Mouse (Mus musculus): ENCODE results near the gene Prkn. TPM values are rescaled to one million over a fixed set of nuclear protein-coding genes. Genes with fewer than 3 reads are reported as not detected.

Gene Prkn
- total RNA-seq, 2 experiments from 2014 or later = 8.7 to 9.2 TPM

DNA sequence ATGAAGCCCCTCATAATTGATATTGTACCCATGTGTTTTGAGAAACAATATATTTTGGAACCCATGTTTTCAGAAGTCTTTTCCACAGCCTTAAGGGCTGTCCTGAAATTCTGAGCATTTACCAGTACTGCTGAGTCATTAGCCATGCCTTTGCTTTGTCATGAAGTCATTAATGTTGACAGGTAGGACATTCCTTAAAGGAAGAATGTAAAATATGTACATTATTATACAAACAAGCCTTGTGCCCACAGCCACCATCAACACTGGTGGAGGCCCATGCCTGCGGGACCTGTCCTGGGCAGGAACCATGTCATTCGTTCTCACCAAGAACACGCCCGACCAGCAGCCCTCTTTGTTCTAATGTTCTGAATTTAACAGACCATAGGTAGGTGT is 513.4 kb downstream of the Prkn start:
- intact Hi-C loops (cut with DNase I) = no loop called here
- DNase-seq (ENCODE audit: low spot score) = no peak

DNA sequence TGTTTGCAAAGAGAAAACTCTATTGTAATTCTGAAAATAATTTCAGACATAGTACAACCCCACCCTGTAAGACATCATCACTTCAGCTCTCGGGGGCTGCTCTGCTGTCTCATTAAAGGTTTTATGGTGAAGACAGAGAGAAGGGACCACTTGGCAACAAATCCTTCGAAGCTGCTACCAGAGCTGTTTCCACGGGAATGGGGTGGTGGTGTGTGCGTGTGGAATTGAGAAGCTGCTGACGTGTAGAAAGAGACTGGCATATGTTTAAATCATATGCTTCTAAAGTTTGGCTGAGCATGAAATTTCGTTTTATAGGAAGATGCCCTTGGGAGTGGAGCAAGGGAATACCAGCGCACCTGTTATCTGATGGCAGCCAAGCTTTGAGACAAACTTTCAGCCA is 514.2 kb downstream of the Prkn start:
- intact Hi-C loops (cut with DNase I) = no loop called here
- no peak for DNase-seq (ENCODE audit: low spot score)

DNA sequence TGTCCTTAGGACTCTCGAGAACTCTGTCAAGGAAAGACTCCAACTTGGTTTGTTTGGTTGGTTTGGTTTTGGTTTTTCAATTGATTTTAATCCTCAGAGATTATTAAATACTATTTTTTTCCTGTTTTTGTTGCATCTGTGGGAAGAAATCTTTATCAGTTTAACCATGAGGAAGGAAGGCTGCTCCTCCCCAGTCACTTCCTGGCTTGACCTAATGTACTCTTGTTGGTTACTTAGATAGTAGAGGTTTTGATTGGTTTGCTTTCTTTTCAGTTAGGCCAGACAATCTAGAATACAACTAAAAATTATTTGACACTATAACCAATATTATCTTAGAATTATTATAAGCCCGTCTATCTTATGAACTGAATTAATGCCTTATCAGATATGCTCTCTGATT is 535.3 kb downstream of the Prkn start:
- intact Hi-C loops (cut with DNase I) = no loop called here
- DNase-seq (ENCODE audit: low spot score) = no peak

DNA sequence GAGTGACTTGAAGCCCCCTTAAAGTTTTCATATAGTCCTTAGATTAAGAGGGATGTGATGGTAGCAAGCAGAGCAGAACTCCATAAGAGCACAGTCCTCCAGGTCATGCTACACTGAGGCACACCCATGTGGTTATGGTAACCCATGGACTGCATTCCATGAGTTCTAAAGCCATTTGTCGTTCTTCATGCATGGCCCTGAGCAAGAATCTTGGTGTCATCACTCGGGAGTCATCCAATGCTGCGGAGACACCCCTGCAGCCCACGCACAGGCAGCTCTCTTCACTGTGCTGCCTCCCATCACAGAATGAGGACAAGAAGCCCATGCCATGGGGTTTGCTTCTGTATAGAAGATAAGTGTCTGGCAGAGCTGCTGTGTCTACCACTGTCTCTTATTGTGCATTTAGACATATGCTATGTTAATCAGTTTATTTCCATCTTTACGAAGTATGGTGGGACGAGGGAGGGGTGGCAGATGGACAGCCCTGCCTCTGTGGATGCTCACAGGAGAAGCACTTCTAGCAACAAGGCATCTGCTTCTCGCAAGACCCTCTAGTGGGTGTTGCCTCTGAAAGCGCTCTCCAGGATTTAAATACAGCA is 543.3 kb downstream of the Prkn start:
- DNase-seq (ENCODE audit: low spot score) = no peak
- intact Hi-C loops (cut with DNase I) = no loop called here

DNA sequence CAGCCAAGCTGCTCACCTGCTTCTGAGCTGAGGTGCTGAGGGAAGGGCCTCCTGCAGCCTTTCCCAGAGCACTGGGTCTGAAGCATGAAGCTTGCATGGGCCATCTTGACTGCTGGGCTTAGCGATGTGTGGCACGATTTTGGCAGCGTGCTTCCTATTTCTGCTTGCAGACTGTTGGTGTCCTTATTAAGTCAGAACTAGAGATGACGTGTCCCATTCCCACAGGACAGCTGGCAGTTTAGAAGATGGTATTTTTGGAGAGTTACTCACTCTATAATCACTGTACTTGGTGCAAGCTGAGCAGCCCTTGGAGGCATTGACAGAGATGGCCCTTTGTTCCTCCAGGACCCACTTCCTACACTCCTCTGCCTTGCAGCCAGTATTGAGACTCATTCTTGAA is 545.1 kb downstream of the Prkn start:
- DNase-seq (ENCODE audit: low spot score) = no peak
- intact Hi-C loops (cut with DNase I) = no loop called here

DNA sequence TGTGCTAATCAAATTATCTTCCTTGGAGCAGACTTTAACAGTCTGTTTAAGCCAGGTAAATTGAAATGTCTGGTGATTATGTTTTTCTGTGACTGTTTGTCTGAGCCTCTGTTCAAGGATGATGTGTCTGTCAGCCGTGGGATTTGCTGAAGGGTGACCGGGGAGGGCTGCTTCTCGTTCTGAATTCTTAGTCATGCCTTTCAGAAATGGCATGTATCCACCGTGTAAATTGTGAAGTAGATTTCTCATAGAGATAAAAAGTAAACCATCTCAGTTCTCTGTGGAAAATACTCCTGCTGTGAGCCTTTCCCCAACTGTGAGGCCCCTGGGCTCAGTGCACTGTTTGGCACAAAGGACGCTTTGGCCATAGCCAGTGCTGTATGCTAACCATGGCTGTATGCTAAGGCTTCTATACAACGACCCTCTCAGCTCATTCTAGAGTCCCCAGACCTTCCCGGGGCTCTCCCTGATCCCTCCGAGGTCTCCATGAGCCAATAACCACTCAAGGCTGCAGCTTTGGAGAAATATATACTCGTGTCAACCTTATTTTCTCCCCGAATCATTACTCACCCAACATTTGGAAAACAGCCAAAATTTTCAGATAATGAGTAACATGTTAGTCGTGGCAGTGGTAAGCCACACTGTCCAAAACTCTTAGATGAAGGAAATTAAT is 552.6 kb downstream of the Prkn start:
- intact Hi-C loops (cut with DNase I) = no loop called here
- DNase-seq (ENCODE audit: low spot score) = no peak

DNA sequence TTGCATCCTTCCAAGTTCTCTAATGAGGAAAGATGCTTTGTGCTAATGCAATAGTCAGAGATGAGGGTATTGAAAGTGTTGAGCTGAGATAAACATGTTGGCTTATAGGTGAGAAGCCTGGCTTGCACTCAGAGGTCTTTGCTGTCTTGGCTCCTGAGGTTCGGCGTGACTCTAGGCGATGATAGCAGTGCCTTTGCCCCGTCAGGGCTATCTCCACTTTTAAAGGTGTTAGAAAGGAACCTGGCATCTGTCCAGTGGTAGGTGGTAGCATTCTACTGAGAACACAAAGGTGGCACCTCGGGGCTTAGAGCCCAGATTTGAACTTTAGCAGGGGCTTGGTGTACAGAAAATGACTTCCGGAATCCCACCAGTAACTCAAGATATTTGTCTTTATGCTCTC is 554.4 kb downstream of the Prkn start:
- DNase-seq (ENCODE audit: low spot score) = no peak
- intact Hi-C loops (cut with DNase I) = no loop called here

DNA sequence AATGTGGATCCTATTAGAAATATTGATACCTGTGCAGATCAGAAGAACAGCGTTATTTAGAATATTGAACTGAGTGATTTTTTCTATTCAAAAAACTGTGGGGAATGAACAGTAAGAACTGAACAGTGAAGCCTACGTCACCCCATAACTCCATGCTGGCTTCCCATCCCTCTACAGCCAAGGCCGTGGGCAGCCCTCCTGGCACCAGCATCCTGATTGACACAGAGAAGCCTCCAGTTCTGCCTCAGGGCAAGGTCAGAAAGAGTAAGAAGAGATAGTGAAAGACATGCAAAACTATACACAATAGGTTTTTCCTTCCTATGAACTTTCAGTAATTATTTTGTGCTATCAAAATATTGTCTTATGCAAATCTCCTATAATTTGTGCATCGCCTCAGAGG is 557.5 kb downstream of the Prkn start:
- no peak for DNase-seq (ENCODE audit: low spot score)
- intact Hi-C loops (cut with DNase I) = no loop called here

DNA sequence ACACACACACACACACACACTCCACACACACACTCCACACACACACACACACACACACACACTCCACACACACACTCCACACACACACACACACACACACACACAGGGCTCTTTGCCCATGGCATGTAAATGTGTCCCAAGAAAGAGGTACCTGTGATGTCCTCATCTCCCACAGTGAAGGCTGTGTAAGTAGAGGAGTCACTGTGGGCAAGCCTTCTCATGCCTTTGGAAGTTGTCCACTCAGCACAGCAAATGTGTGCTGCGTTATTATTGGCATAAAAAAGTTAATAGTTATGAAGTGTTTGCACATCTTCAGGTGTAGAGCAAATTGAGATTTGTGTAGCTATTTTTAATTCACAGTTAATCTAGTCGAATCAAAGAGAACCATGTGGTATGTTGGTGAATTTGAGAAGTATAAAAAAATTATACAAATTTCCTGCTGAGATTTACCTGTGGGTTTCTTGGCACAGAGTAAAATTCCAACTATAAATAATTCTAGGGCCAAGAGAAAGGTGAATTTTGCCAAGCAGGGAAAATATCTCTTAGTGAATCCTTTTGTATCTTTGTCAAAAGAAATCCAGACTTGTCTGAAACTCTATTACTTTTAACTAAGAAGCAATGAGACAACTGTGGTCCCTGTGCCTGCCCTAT is 562.2 kb downstream of the Prkn start:
- no peak for DNase-seq (ENCODE audit: low spot score)
- intact Hi-C loops (cut with DNase I) = no loop called here

DNA sequence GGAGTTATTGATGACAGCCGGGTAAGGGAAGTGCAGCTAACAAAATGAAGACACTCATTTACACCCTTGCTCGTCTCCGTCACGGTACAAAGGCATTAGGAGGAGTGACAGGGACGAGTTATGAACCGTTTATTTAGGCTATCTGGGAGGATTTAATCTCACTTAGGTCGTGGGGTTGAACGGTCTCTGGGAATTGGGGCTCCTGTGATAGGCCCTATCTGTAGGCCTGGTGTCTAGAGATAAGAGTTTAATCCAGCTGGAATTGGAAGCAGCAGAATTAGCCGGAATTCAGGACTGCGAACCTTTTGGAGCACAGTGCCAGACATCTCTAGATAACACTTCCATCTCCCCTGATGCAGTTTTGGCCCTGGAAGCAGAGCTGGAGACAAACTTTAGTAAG is 571.2 kb downstream of the Prkn start:
- DNase-seq (ENCODE audit: low spot score) = no peak
- intact Hi-C loops (cut with DNase I) = no loop called here

DNA sequence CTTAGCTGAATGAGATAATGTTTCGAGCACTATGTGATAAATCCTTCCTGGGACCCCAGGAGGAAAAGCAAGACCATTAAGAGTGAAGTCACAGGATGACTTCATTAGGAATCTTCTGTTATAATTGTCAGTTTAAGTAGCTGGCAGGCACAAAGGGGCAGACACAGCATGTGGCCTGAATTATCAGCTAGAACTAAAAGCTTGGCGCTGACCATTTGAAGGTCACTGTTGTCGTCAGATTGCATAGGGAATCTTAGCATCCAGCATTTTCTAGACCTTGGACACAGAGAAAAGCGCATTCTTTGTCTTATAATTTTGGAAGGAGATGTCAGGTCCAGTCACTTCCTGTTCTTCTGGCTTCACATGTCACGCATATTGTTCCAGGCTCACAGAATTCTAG is 573.5 kb downstream of the Prkn start:
- intact Hi-C loops (cut with DNase I) = no loop called here
- DNase-seq (ENCODE audit: low spot score) = no peak

DNA sequence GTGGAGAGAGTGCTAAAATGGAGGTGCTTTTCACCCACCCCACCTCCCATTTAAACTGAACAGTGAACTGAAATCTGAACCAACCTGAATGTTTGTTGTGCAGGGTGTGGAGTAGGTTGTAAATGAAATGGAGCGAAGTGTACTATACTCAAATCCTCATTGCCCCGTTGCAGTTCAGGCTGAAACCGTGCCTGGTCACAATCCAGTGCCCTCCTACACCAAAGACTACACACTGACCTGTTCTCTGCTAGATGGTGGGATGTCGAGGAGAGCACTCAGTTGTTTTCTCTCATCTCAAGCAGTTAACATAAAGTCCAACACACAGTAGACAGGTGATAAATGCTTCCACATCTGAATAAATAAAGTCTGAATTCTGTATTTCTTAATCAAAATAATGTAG is 574.1 kb downstream of the Prkn start:
- DNase-seq (ENCODE audit: low spot score) = no peak
- intact Hi-C loops (cut with DNase I) = no loop called here

DNA sequence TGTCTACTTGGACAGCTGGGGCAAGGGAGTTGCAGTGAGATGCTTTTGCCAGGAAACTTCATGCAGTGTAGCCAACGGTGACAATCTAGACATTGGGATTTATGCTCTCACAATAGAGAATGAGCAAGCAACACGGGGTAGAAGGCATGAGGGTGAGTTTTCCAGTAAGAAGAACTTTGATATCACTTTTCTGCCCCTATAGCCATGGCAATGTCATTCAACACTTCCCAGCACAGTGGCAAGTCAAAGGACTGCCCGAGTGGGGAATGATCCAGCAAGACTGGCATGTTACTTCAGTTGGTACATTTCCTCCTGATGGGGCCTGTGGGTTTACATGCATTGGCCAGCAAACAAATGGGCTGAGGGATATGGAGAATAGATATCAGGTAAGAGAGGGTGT is 577.0 kb downstream of the Prkn start:
- intact Hi-C loops (cut with DNase I) = no loop called here

DNA sequence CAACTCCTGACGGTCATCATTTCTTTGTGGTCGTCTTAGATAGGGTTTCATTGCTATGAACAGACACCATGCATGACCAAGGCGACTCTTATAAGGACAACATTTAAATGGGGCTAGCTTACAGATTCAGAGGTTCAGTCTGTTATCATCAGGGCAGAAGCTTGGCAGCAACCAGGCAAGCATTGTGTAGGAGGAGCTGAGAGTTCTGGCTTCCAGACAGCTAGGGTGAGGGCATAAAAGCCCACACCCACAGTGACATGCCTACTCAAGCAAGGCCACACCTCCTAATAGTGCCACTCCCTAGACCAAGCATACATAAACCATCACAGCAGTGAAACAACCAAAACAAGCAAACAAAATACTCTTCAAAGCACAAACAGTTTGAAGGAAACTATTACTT is 579.3 kb downstream of the Prkn start:
- intact Hi-C loops (cut with DNase I) = no loop called here
- no peak for DNase-seq (ENCODE audit: low spot score)

More for the DNA sequence above, 577.0 kb downstream of the Prkn start:
- no peak for DNase-seq (ENCODE audit: low spot score)

DNA sequence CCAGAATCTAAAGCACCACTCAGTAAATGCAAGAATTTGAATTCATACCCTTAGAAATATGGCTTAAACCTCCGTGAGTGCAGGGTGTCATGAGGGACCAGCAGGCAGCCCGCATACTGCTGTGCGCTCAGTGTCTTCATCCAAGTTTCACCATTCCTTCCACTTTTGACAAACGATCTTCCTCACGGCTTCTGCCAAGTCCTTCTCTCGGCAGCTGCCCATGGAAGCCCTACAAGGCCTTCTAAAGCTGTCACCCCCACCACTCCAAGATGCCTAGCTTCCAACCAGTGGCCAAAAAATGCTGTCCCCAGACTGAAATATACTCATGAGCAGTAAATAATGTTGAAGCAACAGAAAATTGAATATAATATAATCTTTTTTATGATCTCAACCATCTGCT is 580.7 kb downstream of the Prkn start:
- no peak for DNase-seq (ENCODE audit: low spot score)
- intact Hi-C loops (cut with DNase I) = no loop called here

DNA sequence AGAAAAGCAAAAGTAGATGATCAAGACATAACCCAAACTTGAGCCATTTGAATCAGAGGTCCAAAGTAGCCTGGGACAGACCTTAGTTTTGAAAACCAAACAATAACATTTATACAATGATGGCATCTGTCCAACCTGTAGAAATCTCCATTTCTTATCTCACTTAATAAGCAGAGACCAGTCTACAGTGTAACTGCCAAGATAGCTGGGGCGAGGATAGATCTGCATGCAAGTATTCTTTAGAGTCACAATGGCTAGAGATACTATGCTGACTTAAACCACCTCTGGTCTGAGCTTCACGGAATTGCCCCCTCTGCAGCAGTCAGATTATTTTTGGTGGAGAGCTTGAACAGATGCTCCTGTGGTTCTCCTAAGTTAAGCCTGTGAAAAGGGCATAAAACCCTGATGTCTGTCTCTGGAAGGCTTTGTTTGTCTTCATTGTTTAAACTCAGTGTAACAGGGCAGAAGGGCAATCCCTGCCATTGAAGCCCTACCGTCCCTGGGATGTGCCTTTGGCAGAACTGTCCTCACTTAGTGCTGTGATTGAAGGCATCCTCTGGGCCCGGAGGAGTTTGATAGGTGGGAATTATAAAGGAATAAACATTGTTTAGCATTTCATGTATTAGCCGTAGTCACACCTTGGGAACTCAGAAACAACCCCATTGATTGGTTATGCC is 581.2 kb downstream of the Prkn start:
- no peak for DNase-seq (ENCODE audit: low spot score)
- intact Hi-C loops (cut with DNase I) = no loop called here

DNA sequence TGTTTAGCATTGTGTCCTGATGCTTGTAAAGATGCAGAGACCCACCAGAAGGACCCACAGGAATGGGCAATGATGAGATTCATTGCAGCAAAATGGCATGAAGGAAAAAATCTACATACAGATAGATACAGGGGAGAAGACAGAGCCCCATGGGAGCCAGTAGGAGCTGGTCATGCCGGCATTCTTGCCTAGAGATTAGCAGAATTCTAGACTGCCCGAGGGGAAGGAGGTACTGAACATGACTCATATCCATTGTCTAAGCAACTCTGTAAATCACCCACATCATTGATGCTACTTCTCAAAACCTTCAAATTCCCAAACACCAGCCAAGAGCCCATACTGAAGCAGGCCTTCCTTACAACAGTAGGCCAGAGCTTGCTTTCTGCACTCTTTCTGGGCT is 591.1 kb downstream of the Prkn start:
- DNase-seq (ENCODE audit: low spot score) = no peak
- intact Hi-C loops (cut with DNase I) = no loop called here

DNA sequence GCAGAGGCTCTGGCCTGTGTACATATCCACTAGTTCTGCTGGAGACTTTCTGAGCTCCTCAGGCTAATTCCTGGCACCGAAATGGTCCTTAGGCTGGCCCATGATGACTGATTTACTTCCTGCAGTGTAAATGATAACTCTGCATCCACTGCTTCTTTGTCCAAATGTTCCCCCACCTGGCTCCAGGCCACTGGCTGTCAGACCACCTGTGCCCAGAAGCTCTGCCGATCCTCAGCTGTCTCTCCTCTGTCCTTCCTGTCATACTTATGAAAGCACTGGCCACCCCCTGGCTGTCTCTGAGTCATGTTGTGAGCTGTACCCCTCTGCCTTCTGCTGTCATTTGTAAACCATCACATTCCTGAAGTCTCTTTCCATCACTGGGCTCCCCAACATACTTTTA is 592.4 kb downstream of the Prkn start:
- intact Hi-C loops (cut with DNase I) = no loop called here
- no peak for DNase-seq (ENCODE audit: low spot score)

DNA sequence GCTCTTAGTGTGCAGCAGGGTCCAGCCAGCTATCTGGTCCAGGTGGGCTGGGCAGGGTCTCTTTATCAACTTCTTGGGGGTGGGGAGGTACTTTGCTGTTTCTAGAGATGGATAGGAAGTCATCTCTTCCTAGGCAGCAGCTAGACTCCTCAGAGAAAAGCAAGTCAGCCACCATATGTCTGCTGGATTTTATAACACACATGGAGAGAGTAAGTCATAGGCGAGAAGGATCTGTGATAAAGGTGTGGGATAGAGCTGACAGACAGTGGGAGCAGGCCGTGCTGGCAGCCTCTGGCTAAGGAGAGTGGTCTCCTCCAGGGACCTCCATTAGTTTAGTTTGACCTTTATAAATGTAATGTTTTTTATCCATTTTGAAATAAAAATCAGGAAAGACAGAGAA is 622.5 kb downstream of the Prkn start:
- DNase-seq (ENCODE audit: low spot score) = no peak
- intact Hi-C loops (cut with DNase I) = no loop called here

DNA sequence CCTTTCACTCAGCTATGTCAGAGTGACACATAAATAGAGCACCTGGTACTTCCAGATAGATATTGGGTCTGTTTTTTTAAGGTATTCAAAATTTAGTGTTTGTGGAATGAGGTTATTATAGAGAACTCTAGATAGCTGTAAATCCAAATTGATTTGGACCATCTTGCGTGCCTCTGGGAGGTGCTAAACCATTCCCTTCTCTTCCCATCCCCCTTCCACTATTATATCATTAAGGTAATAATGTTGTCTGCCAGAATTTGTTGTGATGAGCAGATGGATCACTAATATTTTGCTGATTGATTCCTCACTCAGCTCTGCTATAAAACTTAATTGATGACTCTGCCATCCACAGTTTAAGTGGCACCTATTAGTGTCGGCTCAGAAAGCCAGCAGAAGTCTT is 625.9 kb downstream of the Prkn start:
- DNase-seq (ENCODE audit: low spot score) = no peak
- intact Hi-C loops (cut with DNase I) = no loop called here

DNA sequence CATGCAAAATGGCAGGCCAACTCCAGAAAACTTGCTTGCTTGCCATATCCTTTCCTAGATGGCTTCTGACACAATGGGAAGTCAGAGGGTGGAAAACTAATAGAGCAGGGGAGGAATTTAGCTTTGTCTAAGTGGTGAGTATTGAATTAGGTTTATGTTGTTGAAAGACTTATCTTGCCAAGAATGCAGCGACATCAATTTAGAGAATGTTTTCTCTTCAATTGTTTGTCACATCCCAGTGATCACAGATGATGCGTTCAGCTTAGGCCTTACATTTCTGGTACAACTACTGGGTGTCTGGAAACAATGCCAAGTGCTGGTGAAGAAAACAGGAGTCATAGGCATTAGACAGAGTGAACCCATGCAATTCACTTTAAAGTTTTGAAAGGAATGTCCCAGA is 628.4 kb downstream of the Prkn start:
- intact Hi-C loops (cut with DNase I) = no loop called here
- no peak for DNase-seq (ENCODE audit: low spot score)

All from heart, postnatal 25 days (tissue).